Mouse (Mus musculus): ENCODE results near the gene Vash1. TPM values are rescaled to one million over a fixed set of nuclear protein-coding genes. Genes with fewer than 3 reads are reported as not detected.

Vash1 gene
- total RNA-seq, 4 experiments from 2014 or later: 2.0 to 3.6 (median 3.1) TPM

GRCm38 (mm10) chr12:86716962-86717361, 38.5 kb downstream of the Vash1 start:
- no peak for DNase-seq (ENCODE audit: low spot score in 2 of 2)

DNA sequence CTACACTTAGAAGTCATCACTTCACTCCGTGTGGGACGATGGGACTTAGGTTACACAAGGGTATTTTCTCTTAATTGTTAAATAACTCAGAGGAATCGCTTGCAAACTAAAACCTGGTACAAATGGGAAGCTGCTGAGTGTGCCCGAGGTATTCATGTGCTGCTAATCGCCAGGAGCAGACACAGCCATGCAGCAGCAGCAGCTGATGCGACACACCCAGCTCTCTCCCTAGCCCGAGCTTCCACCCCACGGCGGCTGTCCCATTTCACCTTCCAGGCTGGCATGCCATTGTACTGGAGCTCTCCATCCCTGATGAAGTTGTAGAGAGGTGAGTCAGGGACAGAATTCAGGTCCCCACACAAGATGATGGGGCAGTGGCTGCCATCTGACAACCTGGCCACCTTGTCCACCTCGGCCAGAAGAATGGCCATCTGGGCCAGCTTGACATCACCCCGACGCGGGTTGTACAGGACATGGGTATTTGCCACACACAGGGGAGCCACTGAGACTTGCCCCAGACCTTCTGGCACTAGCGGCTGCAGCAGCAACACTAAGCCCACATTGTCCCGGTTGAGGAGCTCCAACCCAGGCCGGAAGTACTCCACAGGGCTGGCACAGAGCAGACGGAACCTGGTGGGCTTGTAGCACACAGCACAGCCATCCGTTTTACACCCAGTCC, 41.6 kb downstream of the Vash1 start:
- DNase-seq (ENCODE audit: low spot score in 2 of 2): no peak

DNA sequence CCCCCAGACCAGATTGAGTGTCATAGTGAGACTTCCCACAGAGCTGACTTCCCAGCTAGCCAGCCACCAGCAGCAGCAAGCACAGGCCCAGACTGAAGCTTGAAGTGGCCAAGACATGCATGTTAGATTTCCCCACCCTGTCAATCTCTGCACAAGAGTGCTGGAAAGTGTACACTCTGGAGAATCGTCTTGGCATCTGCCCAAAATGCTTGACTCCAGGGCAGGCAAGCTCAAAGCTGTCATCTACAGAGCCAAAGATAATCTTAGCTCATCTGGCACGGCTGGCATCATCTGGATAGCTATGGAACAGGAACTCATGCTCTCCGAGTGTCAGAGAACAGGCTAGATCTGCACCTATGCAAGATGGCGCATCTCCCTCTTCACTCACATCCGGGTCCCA, 43.0 kb downstream of the Vash1 start:
- no peak for DNase-seq (ENCODE audit: low spot score in 2 of 2)

DNA sequence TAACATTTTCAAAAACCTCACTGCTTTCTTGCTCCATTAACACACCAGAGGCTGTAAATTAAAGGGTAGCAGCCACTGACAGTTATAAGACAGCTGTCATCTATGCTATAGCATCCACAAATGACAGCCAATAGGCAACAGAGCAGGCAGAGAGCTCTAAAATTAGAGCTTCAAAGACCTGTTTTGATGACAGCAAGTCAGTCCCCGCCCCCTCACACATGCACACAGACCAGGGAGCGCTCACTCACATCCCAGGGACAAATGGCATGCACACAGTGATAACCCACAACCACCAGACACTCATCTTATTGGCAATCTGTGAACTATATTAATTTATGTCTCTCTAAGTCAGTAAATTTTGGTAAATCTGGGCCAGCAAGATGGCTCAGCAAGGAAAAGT, 45.8 kb downstream of the Vash1 start:
- no peak for DNase-seq (ENCODE audit: low spot score in 2 of 2)

- no peak for DNase-seq (ENCODE audit: low spot score in 2 of 2)
Observed at GRCm38 (mm10) chr12:86725706-86726105, 47.2 kb downstream of the Vash1 start.

DNA sequence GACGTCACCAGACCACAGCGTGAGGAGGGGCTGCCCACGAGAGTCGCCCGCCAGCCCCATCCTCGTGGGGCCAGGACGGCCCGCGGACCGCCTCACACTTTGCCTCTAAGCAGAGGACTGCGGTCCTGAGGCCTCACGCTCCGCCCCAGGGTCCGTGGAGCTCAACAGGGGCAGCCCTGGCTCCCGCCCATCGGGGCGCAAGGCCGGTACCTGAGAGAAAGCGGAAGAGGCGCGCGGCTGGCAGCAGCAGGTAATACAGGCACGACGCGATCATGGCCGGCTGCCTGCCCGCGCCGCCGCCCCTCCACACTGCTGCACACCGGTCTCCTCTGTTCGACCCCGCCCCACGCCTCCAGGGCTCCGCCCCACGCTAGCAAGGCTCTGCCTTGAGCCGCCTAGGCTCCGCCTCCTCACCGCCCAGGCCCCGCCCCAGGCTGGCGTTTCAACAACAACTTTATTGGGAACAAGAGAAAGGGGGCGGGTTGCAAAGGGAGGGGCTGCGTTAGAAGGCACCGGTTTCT, 47.7 kb downstream of the Vash1 start, which contains the start of gene Angel1:
Gene Angel1 (minus strand): TSS at position 341 of the 521 bp plus-strand sequence.
- peak; percentile 97 for DNase-seq (ENCODE audit: low spot score in 2 of 2)

DNA sequence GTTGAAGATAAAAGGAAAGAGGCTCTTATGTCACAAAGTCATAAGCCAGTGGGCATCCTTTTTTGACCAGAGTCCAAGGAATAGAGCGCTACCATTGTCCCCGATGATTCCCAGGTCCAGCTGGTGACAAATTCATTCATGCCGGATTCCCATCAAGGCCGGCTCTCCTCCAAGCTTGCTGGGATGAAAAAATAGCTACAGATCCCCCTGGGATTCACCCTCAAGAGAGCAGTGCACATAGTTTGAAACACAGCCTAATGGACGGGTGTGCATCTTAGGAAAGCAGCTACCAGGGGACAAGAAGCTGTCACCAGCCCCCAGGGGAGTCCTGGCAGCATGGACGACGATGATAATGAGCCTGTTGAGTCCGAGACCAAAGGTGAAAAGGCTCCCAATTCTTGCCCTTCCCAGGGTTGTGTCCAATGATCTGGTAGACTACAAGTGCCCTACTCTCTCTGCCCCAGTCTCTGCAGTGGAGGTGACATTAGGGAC, 55.9 kb downstream of the Vash1 start, which contains the start of gene Lrrc74a:
Gene Lrrc74a (plus strand): TSS at position 51 of the 492 bp plus-strand sequence.
- DNase-seq (ENCODE audit: low spot score in 2 of 2): no peak

Other genes starting within 250 kb of the Vash1 start
- 1 to 10 TPM; 3.4 to 6.3 (median 4.8) TPM for gene Angel1, start 47.8 kb downstream of the Vash1 start, total RNA-seq (2022)
- not detected for gene Lrrc74a, start 55.7 kb downstream of the Vash1 start, total RNA-seq (2022)
- gene Irf2bpl, start 206.1 kb downstream of the Vash1 start, total RNA-seq (2022): 10 to 100 TPM; 21.3 to 27.0 (median 22.9) TPM

Measured in gastrocnemius, adult 8-10 months (tissue).